Mouse (Mus musculus) lung, adult 18-20 months (tissue): ENCODE measurements around the gene Fbxo40.

Experiments
- DNase-seq, 2 experiments: peaks; one replicate each; pipeline ENCODE4 v3.0.0; 2022; ENCODE audit warnings: mixed read lengths in 2 of 2

Fbxo40 gene

GRCm38 (mm10) chr16:36921067-36921613 is 69.1 kb downstream of the Fbxo40 start:
- DNase-seq, result no peak

GRCm38 (mm10) chr16:36920410-36920809 is 69.9 kb downstream of the Fbxo40 start:
- no peak for DNase-seq

- no peak for DNase-seq
Observed at GRCm38 (mm10) chr16:36918505-36918904, 71.8 kb downstream of the Fbxo40 start.

- no peak for DNase-seq
Observed at GRCm38 (mm10) chr16:36914195-36914594, 76.1 kb downstream of the Fbxo40 start.
